Mouse (Mus musculus) small intestine, adult 2 months (tissue): ENCODE data around the gene AB124611.

Source experiments
- CTCF ChIP-seq: fragments of 200-500 bp; IDR thresholded peaks from 2 replicates; pipeline ENCODE4 v1.5.1; 2012; ENCODE audit warnings: low read depth, mild to moderate bottlenecking, control low read depth, inconsistent platforms, low read length, moderate library complexity, mixed read lengths; ENCODE audit not compliant: insufficient replicate concordance, insufficient read length; ENCODE audit errors: extremely low read depth
- POLR2A ChIP-seq: fragments of 200-500 bp; IDR thresholded peaks from 2 replicates; pipeline ENCODE4 v1.6.1; 2012; ENCODE audit warnings: low read depth, mild to moderate bottlenecking, control low read depth, inconsistent platforms, low read length, moderate library complexity

DNA sequence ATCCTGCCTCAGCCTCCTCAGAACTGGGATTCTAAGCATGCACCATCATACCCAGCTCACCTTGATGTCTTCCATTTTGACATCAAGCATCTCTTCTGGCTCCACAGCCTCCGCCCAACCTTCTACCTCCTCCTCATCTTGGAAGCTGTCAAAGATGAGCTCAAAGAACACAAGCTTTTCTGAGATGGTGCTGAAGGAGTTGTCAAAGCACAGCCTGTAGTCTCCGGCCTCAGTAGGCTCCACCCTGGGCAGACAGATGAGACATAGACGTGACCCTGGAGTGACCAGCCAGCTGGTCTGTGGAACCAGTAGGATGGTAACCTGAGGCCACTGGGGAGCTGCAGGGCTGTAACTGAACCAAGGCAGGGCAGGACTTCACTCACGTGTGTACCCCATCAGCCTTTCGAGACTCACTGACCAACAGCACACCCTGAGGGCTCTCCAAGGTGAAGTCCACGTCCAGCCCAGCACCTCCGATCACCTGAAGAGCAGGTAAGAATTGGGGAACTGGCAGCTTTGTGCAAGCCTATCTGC is 17.0 kb upstream of the AB124611 start:
- TF ChIP-seq CTCF (no peak), POLR2A (no peak)
